Mouse (Mus musculus): ENCODE results near the gene Prkn.
A peak's percentile ranks its signal among the peaks of the same experiment; 100 is the strongest.

Gene Prkn

GRCm38 (mm10) chr17:10997291-10997690, 157.1 kb downstream of the Prkn start:
- DNase-seq = no peak

GRCm38 (mm10) chr17:11023371-11023770, 183.2 kb downstream of the Prkn start:
- DNase-seq = peak; percentile 34 to 47

GRCm38 (mm10) chr17:11029348-11029747, 189.2 kb downstream of the Prkn start:
- DNase-seq = no peak

GRCm38 (mm10) chr17:11030936-11031335, 190.8 kb downstream of the Prkn start:
- no peak for DNase-seq

GRCm38 (mm10) chr17:11032366-11032765, 192.2 kb downstream of the Prkn start:
- DNase-seq = no peak

- DNase-seq = no peak
Measured at GRCm38 (mm10) chr17:11033594-11033993, 193.4 kb downstream of the Prkn start.

- no peak for DNase-seq
Measured at GRCm38 (mm10) chr17:11038272-11038671, 198.1 kb downstream of the Prkn start.

- no peak for DNase-seq
Measured at GRCm38 (mm10) chr17:11058986-11059385, 218.8 kb downstream of the Prkn start.

GRCm38 (mm10) chr17:11067076-11067703, 227.0 kb downstream of the Prkn start:
- peak; percentile 8 to 38 for DNase-seq

- DNase-seq = peak; percentile 52 to 69
Measured at GRCm38 (mm10) chr17:11067704-11068475, 227.7 kb downstream of the Prkn start.

GRCm38 (mm10) chr17:11070996-11071395, 230.8 kb downstream of the Prkn start:
- DNase-seq = no peak

- DNase-seq = no peak
Measured at GRCm38 (mm10) chr17:11076319-11076903, 236.2 kb downstream of the Prkn start.

GRCm38 (mm10) chr17:11086492-11086891, 246.3 kb downstream of the Prkn start:
- no peak for DNase-seq

GRCm38 (mm10) chr17:11087088-11087487, 246.9 kb downstream of the Prkn start:
- no peak for DNase-seq

GRCm38 (mm10) chr17:11087823-11088222, 247.6 kb downstream of the Prkn start:
- no peak for DNase-seq

GRCm38 (mm10) chr17:11089361-11089760, 249.2 kb downstream of the Prkn start:
- DNase-seq = no peak

GRCm38 (mm10) chr17:11092900-11093299, 252.7 kb downstream of the Prkn start:
- DNase-seq = peak in 1 of 2 experiments; percentile 46

GRCm38 (mm10) chr17:11093321-11093720, 253.1 kb downstream of the Prkn start:
- DNase-seq = no peak

- DNase-seq = no peak
Measured at GRCm38 (mm10) chr17:11107007-11107406, 266.8 kb downstream of the Prkn start.

GRCm38 (mm10) chr17:11107916-11108315, 267.7 kb downstream of the Prkn start:
- DNase-seq = no peak

- DNase-seq = no peak
Measured at GRCm38 (mm10) chr17:11117508-11117907, 277.3 kb downstream of the Prkn start.

- DNase-seq = no peak
Measured at GRCm38 (mm10) chr17:11124048-11124447, 283.9 kb downstream of the Prkn start.

GRCm38 (mm10) chr17:11127217-11127616, 287.0 kb downstream of the Prkn start:
- DNase-seq = no peak

GRCm38 (mm10) chr17:11130919-11131318, 290.7 kb downstream of the Prkn start:
- DNase-seq = no peak

All from kidney, postnatal 25 days (tissue).